Mouse (Mus musculus) liver, adult (tissue): Measurements from ENCODE around the gene Mpig6b.

ENCODE experiments used
- GATA4 ChIP-seq: IDR thresholded peaks from 2 replicates; pipeline ENCODE4 v1.6.1; 2014; ENCODE audit warnings: mild to moderate bottlenecking, low read length; ENCODE audit not compliant: insufficient replicate concordance

Mpig6b gene

GRCm38 (mm10) chr17:35058316-35058715 lies 7.7 kb downstream of the Mpig6b start:
- no peak for TF ChIP-seq GATA4

GRCm38 (mm10) chr17:35057090-35057489 lies 8.9 kb downstream of the Mpig6b start:
- TF ChIP-seq GATA4: no peak

- TF ChIP-seq GATA4: no peak
Observed at GRCm38 (mm10) chr17:35055691-35056495, 10.1 kb downstream of the Mpig6b start.

- TF ChIP-seq GATA4: no peak
Observed at GRCm38 (mm10) chr17:35052271-35052798, 13.6 kb downstream of the Mpig6b start.

GRCm38 (mm10) chr17:35051156-35052086 lies 14.6 kb downstream of the Mpig6b start:
- peak; percentile 85; the same call in 1 of the 2 replicates for TF ChIP-seq GATA4

GRCm38 (mm10) chr17:35050126-35050750 lies 15.7 kb downstream of the Mpig6b start:
- TF ChIP-seq GATA4: no peak

- peak; percentile 70; the same call in 1 of the 2 replicates for TF ChIP-seq GATA4
Observed at GRCm38 (mm10) chr17:35049561-35050016, 16.4 kb downstream of the Mpig6b start, which contains the start of gene Clic1. Gene Clic1, plus strand, starts transcription at chr17:35049966.

- TF ChIP-seq GATA4: no peak
Observed at GRCm38 (mm10) chr17:35048932-35049440, 17.0 kb downstream of the Mpig6b start.

GRCm38 (mm10) chr17:35048149-35048931 lies 17.6 kb downstream of the Mpig6b start:
- TF ChIP-seq GATA4: peak; percentile 82; the same call in 1 of the 2 replicates

- TF ChIP-seq GATA4: no peak
Observed at GRCm38 (mm10) chr17:35047688-35048087, 18.3 kb downstream of the Mpig6b start.

- TF ChIP-seq GATA4: no peak; the same call in 1 of the 2 replicates
Observed at GRCm38 (mm10) chr17:35046681-35047455, 19.1 kb downstream of the Mpig6b start, which contains the start of gene Msh5. Gene Msh5, minus strand, starts transcription at chr17:35046745.

- no peak for TF ChIP-seq GATA4
Observed at GRCm38 (mm10) chr17:35045807-35046680, 19.9 kb downstream of the Mpig6b start.
